Mouse (Mus musculus) hindbrain, embryonic 15.5 days (tissue): ENCODE results near the gene 4930579G24Rik. TPM values are rescaled to one million over a fixed set of nuclear protein-coding genes. Genes with fewer than 3 reads are reported as not detected.

Experiments used
- ATAC-seq: fragments of 200-750 bp; cut with Nextera tagmentation; 2 replicates; pipeline ENCODE4 v1.8.0; 2017; ENCODE audit warnings: low read depth, moderate number of reproducible peaks, moderate TSS enrichment; ENCODE audit not compliant: low FRiP score
- H3K27ac ChIP-seq: fragments of 300-500 bp; sonication (generic); replicated peaks from 2 replicates; pipeline ENCODE4 v1.5.1; 2015; ENCODE audit warnings: mild to moderate bottlenecking, inconsistent platforms
- H3K27me3 ChIP-seq: fragments of 300-500 bp; sonication (generic); 2 replicates; pipeline ENCODE4 v1.6.1; 2015; ENCODE audit warnings: control low read depth, inconsistent platforms
- H3K36me3 ChIP-seq: fragments of 300-500 bp; sonication (generic); 2 replicates; pipeline ENCODE4 v1.6.1; 2015; ENCODE audit warnings: control low read depth, inconsistent platforms
- H3K4me1 ChIP-seq: fragments of 300-500 bp; sonication (generic); replicated peaks from 2 replicates; pipeline ENCODE4 v1.6.1; 2015; ENCODE audit warnings: control low read depth, inconsistent platforms
- H3K4me2 ChIP-seq: fragments of 300-500 bp; sonication (generic); 2 replicates; pipeline ENCODE4 v1.6.1; 2015; ENCODE audit warnings: moderate library complexity, mild to moderate bottlenecking, inconsistent platforms
- H3K4me3 ChIP-seq: fragments of 300-500 bp; sonication (generic); 2 replicates; pipeline ENCODE4 v1.5.1; 2015; ENCODE audit warnings: mild to moderate bottlenecking, inconsistent platforms
- H3K9ac ChIP-seq: fragments of 300-500 bp; sonication (generic); 2 replicates; pipeline ENCODE4 v1.6.1; 2015; ENCODE audit warnings: inconsistent platforms
- H3K9me3 ChIP-seq: fragments of 300-500 bp; sonication (generic); 2 replicates; pipeline ENCODE4 v1.6.1; 2016; ENCODE audit warnings: control low read depth, inconsistent platforms
- WGBS: fragments of 180-500 bp; shearing (Covaris S2); methylation state at CpG from one replicate; pipeline ENCODE4 v1.1.7; 2015; 5-methylcytosine and 5-hydroxymethylcytosine counted together
- polyA plus RNA-seq: library from polyadenylated mRNA; unstranded; fragments of >200 nt; fragmentation: Nextera tagmentation; extraction: Ambion mirVana; gene quantifications from 2 replicates; pipeline ENCODE4 v1.2.1, GENCODE M21; 2015

Gene 4930579G24Rik
- 7.0 and 7.2 TPM in 2 replicates for polyA plus RNA-seq

GRCm38 (mm10) chr3:79628561-79629415, at the start of gene 4930579G24Rik:
Gene 4930579G24Rik, plus strand, starts transcription at chr3:79629079.
- H3K27ac ChIP-seq = peak within 1 kb of the TSS; percentile 84
- H3K9me3 ChIP-seq = no peaks in the 10 kb centered on the region
- no peaks in the 10 kb centered on the region for H3K27me3 ChIP-seq
- peaks cover 11% of the 10 kb centered on the region for H3K4me1 ChIP-seq
- peaks cover 16% of the 10 kb centered on the region for H3K36me3 ChIP-seq
- peak; percentile 99 for ATAC-seq
- peak within 1 kb of the TSS; percentile 74 for H3K4me3 ChIP-seq
- H3K4me2 ChIP-seq = peak within 1 kb of the TSS; percentile 84
- peak within 1 kb of the TSS; percentile 67 for H3K9ac ChIP-seq
- WGBS = under 1% methylated on average over 60 of the region's 60 CpGs

- Histone ChIP-seq H3K4me1 (peaks cover 9% of the 10 kb centered on the region; the same call in 1 of the 2 replicates), H3K9ac (no peak overlapping the region), H3K27ac (no peak overlapping the region), H3K27me3 (no peaks in the 10 kb centered on the region), H3K36me3 (no peaks in the 10 kb centered on the region), H3K4me3 (no peak overlapping the region), H3K9me3 (no peaks in the 10 kb centered on the region), H3K4me2 (no peak overlapping the region)
- ATAC-seq = no peak
- 80% methylated on average over 5 of the region's 5 CpGs for WGBS
Observed at GRCm38 (mm10) chr3:79579891-79580575, 48.8 kb upstream of the 4930579G24Rik start.

GRCm38 (mm10) chr3:79586804-79587203, 42.1 kb upstream of the 4930579G24Rik start:
- 5% methylated on average over 6 of the region's 6 CpGs for WGBS
- H3K4me3 ChIP-seq = no peak overlapping the region
- no peaks in the 10 kb centered on the region for H3K27me3 ChIP-seq
- no peak overlapping the region for H3K9ac ChIP-seq
- peak; percentile 70 for ATAC-seq
- H3K27ac ChIP-seq = no peak overlapping the region
- no peaks in the 10 kb centered on the region for H3K36me3 ChIP-seq
- H3K4me2 ChIP-seq = 0 out of 2 replicates have a peak overlapping the region, but pooled peaks have one; percentile 7
- H3K9me3 ChIP-seq = no peaks in the 10 kb centered on the region
- H3K4me1 ChIP-seq = peaks cover under 1% of the 10 kb centered on the region

- Histone ChIP-seq H3K36me3 (peaks cover 7% of the 10 kb centered on the region), H3K4me3 (no peak overlapping the region), H3K27ac (no peak overlapping the region), H3K9me3 (no peaks in the 10 kb centered on the region), H3K27me3 (no peaks in the 10 kb centered on the region), H3K4me2 (no peak overlapping the region), H3K4me1 (peaks cover 13% of the 10 kb centered on the region), H3K9ac (no peak overlapping the region)
- ATAC-seq = no peak
- WGBS = 90% methylated on average over 2 of the region's 2 CpGs
Observed at GRCm38 (mm10) chr3:79589671-79590070, 39.2 kb upstream of the 4930579G24Rik start.

- H3K9ac ChIP-seq = peak within 1 kb of the TSS; percentile 68
- WGBS = 4% methylated on average over 63 of the region's 63 CpGs
Observed at GRCm38 (mm10) chr3:79590863-79591792, 37.8 kb upstream of the 4930579G24Rik start, which contains the start of gene Ppid. Gene Ppid, plus strand, starts transcription at chr3:79591342.

GRCm38 (mm10) chr3:79591793-79592471, 36.9 kb upstream of the 4930579G24Rik start:
- peak overlapping the region; percentile 74 for H3K4me3 ChIP-seq
- peak overlapping the region; percentile 68 for H3K9ac ChIP-seq
- peak overlapping the region; percentile 76 for H3K4me2 ChIP-seq
- H3K4me1 ChIP-seq = peaks cover 13% of the 10 kb centered on the region
- H3K27me3 ChIP-seq = no peaks in the 10 kb centered on the region
- peak overlapping the region; percentile 74 for H3K27ac ChIP-seq
- H3K9me3 ChIP-seq = no peaks in the 10 kb centered on the region
- ATAC-seq = peak; percentile 36; the same call in 1 of the 2 replicates
- 8% methylated on average over 15 of the region's 15 CpGs for WGBS
- peaks cover 23% of the 10 kb centered on the region for H3K36me3 ChIP-seq

More at GRCm38 (mm10) chr3:79590863-79591792, 37.8 kb upstream of the 4930579G24Rik start, which contains the start of gene Ppid:
- H3K9me3 ChIP-seq = no peaks in the 10 kb centered on the region
- peak within 1 kb of the TSS; percentile 74 for H3K27ac ChIP-seq
- peak within 1 kb of the TSS; percentile 74 for H3K4me3 ChIP-seq
- no peaks in the 10 kb centered on the region for H3K27me3 ChIP-seq
- peaks cover 13% of the 10 kb centered on the region for H3K4me1 ChIP-seq
- peak within 1 kb of the TSS; percentile 76 for H3K4me2 ChIP-seq
- H3K36me3 ChIP-seq = peaks cover 16% of the 10 kb centered on the region
- peak; percentile 91 for ATAC-seq

- Histone ChIP-seq H3K27me3 (no peaks in the 10 kb centered on the region), H3K9me3 (no peaks in the 10 kb centered on the region), H3K4me1 (peaks cover 13% of the 10 kb centered on the region), H3K9ac (no peak overlapping the region), H3K36me3 (peaks cover 50% of the 10 kb centered on the region), H3K4me2 (no peak overlapping the region), H3K4me3 (no peak overlapping the region), H3K27ac (no peak overlapping the region)
- ATAC-seq = no peak
- 92% methylated on average over 7 of the region's 7 CpGs for WGBS
Observed at GRCm38 (mm10) chr3:79595468-79595867, 33.4 kb upstream of the 4930579G24Rik start.

GRCm38 (mm10) chr3:79609886-79610285, 19.0 kb upstream of the 4930579G24Rik start:
- Histone ChIP-seq H3K4me1 (no peaks in the 10 kb centered on the region), H3K36me3 (peaks cover 56% of the 10 kb centered on the region), H3K9me3 (no peaks in the 10 kb centered on the region), H3K27ac (no peak overlapping the region), H3K27me3 (no peaks in the 10 kb centered on the region), H3K4me3 (no peak overlapping the region), H3K9ac (no peak overlapping the region), H3K4me2 (no peak overlapping the region)
- no peak for ATAC-seq
- WGBS = 92% methylated on average over 2 of the region's 2 CpGs

GRCm38 (mm10) chr3:79627484-79628181, 1.2 kb upstream of the 4930579G24Rik start:
- Histone ChIP-seq H3K27ac (peak overlapping the region; percentile 73; the same call in 1 of the 2 replicates), H3K4me1 (peaks cover 11% of the 10 kb centered on the region), H3K4me2 (peak overlapping the region; percentile 84), H3K9me3 (no peaks in the 10 kb centered on the region), H3K4me3 (peak overlapping the region; percentile 74), H3K9ac (peak overlapping the region; percentile 67), H3K27me3 (no peaks in the 10 kb centered on the region), H3K36me3 (peaks cover 10% of the 10 kb centered on the region)
- ATAC-seq = no peak
- 29% methylated on average over 10 of the region's 10 CpGs for WGBS

GRCm38 (mm10) chr3:79628182-79628560, 708 bp upstream of the 4930579G24Rik start:
- H3K4me1 ChIP-seq = peaks cover 11% of the 10 kb centered on the region
- peak overlapping the region; percentile 67 for H3K9ac ChIP-seq
- 0% methylated on average over 9 of the region's 9 CpGs for WGBS
- H3K4me3 ChIP-seq = peak overlapping the region; percentile 74
- H3K4me2 ChIP-seq = peak overlapping the region; percentile 84
- H3K9me3 ChIP-seq = no peaks in the 10 kb centered on the region
- no peaks in the 10 kb centered on the region for H3K27me3 ChIP-seq
- no peak for ATAC-seq
- H3K36me3 ChIP-seq = peaks cover 12% of the 10 kb centered on the region
- H3K27ac ChIP-seq = peak overlapping the region; percentile 73
